Mouse (Mus musculus): ENCODE results near the gene Bcl6b.

- TF ChIP-seq CTCF (IDR thresholded peaks at IDR 0.05; ENCODE audit: low read depth, low read length) (peak; percentile 91), TAL1 (conservative IDR thresholded peaks at IDR 0.05; ENCODE audit: low read depth, low read length) (no peak), POLR2AphosphoS5 (IDR thresholded peaks at IDR 0.05; ENCODE audit: insufficient replicate concordance, low read depth, low read length) (no peak), GATA2 (IDR thresholded peaks at IDR 0.05; ENCODE audit: borderline replicate concordance, low read depth, low read length) (no peak), GATA1 (IDR thresholded peaks at IDR 0.05; ENCODE audit: borderline replicate concordance, low read length) (no peak)
These were observed 27.9 kb downstream of the Bcl6b start for GRCm38 (mm10) chr11:70201691-70202090.
